Mouse (Mus musculus) E14TG2a.4 (cell line): ENCODE results near the gene 1600012H06Rik.

ENCODE experiments used
- CTCF ChIP-seq: conservative IDR thresholded peaks from 2 replicates; pipeline ENCODE4 v1.5.1; 2014; ENCODE audit warnings: low read length
- NANOG ChIP-seq: IDR thresholded peaks from 2 replicates; pipeline ENCODE4 v1.6.1; 2014; ENCODE audit warnings: borderline replicate concordance, low read length, mixed read lengths
- POU5F1 ChIP-seq: IDR thresholded peaks from 2 replicates; pipeline ENCODE4 v1.6.1; 2014; ENCODE audit warnings: low read length, borderline replicate concordance

GRCm38 (mm10) chr17:14928631-14929030 is 14.4 kb upstream of the 1600012H06Rik start:
- TF ChIP-seq CTCF = no peak
- no peak for TF ChIP-seq POU5F1
- TF ChIP-seq NANOG = no peak
